Mouse (Mus musculus) cerebellum, adult (tissue): ENCODE measurements around the gene Zfp92.
"Not testable (repeated sequence)": the region's sequence is repeated elsewhere in the genome, so short reads cannot be mapped to it uniquely, and the experiment has no call there.

Source experiments
- ATAC-seq: cut with Nextera tagmentation; 2 replicates; pipeline ENCODE4 v1.9.2; 2017; ENCODE audit warnings: mild to moderate bottlenecking, moderate library complexity, mixed read lengths; ENCODE audit not compliant: insufficient number of reproducible peaks, low FRiP score, low TSS enrichment

Zfp92 gene

GRCm38 (mm10) chrX:73410880-73411517, at the start of gene Zfp92:
Gene Zfp92 (plus strand): TSS chrX:73411096.
- no peak for ATAC-seq

DNA sequence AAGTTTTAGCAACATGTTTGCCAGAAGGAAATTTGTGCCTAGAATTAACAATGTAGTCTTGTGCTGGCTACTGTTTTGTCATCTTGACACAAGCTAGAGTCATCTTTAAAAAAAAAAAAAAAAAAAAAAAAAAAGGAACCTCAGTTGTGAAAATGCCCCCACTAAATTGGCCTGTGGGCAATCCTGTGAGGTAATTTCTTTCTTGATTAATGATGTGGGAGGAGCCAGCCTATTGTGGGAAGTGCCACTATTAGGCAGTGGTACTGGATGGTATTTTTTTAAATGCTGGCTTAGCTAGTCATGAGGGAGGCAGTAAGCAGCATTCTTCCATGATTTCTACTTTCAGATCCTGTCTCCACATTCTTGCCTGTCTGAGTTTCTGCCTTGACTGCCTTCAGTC, 47.6 kb upstream of the Zfp92 start:
- ATAC-seq: no peak

GRCm38 (mm10) chrX:73384419-73384818, 26.5 kb upstream of the Zfp92 start:
- no peak for ATAC-seq

DNA sequence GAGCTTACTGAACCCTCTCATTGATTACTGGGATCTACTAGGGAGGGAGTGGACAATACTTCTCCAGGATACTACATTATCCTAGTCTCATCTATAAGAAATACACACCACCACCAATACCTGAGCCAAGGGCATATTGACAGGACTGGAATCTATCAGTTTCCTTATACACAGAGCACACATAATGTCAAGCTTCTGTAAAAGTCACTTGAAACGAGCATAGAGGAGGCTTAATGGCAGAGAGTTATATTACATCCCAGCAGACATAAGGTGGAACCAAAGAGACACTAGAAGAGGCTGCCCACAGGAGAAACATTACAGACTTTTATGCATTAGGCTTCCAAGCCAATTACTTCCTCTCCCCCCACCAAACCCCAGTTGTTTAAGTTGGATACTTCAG, 26.0 kb upstream of the Zfp92 start:
- no peak for ATAC-seq

DNA sequence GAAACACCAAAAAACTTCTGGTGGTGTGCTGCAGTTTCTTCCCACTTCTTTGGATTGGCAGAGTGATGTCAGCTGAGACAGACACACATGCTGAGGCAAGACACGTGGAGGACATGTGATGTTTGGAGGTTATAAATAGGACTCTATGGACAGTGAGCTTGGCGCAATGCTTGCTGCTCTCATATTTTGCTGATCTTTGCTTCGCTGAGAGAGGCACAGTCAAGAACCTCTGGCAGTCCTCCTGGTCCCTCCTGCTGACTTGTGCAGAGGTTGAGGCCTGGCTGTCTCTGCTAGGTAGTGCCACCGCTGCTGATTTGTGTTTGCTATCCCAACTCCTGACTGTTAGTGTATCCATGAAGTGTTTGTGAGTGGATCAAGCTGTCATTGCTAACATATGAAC, 19.4 kb upstream of the Zfp92 start:
- ATAC-seq: no peak

DNA sequence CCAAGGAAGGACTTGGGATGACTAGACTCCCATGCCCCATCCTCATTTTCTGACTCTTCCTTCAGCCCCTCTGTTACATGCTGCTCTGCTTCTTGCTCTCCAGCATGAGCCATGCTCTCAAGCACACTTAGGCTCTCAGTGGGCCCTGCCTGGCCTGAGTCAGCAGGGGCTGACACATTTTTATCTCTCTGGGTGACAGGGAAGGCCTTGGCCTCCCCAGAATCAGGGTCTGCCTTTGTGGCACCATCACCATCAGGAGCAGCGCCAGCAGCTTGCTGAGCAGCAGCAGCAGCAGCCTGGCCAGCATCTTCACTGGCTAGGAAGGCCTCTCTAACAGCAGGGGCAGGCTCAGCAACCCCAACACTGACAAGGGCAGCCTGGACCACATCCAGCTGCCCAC, 14.4 kb upstream of the Zfp92 start:
- no peak for ATAC-seq

GRCm38 (mm10) chrX:73398636-73399035, 12.3 kb upstream of the Zfp92 start, which contains the start of gene Gm18336:
Gene Gm18336 (minus strand): TSS chrX:73398736.
- not testable (repeated sequence) for ATAC-seq

DNA sequence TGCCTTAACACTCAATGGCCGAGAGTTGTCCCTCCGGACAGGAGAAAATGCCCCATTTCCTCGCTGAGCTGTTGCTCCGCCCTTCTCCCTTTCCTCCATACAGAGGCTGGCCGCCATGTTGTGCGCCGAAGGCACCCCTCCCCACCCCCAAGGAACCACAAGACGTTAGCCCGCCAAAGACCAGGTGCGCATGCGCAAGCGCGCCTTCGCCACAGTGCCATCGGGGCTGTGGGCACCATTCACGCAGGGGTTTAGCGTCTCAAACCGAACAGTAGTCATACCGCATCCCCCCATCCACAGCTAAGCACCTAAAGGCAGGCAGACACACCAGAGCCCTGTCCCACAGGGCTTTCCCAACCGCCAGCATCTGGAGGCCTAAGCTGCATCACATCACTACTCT, 9.9 kb upstream of the Zfp92 start:
- no peak for ATAC-seq

DNA sequence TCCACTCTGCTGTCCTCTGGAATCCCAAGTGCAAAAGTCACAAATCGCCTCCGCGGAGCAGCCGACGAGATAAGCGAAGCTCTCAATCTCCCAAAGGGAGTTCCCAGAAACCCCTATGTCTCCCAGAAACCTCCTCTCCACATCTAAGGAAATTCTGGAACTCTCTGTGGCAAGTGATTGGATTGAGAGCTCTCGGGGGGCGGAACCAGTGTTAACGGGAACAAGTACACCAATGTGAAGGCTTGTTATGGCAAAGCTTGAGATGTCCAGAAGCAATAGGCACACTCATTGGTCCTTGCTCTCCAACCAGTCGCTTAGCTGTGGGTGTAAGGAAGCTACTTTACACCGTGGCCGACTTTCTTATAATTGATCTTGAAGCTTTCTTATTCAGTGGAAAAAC, 9.3 kb upstream of the Zfp92 start:
- ATAC-seq: no peak

DNA sequence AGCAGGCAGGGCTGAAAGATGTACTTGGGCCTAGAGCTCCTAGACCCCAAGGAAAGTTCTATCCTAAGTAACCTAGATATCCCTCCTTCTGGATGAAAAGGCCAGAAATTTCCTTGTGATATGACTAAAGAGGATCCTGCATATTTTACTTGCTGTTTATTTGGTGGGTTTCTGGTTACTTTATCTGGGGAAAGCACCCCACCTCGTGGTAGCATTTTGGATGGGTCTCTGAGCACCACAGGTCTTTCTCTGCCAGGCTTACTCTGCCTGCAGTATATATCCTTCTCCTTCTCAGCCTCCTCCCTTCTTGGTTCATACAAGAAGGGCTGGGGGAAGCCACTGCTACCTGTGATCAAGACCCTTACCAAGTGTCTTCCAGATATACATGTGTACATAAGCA, 1.9 kb downstream of the Zfp92 start:
- no peak for ATAC-seq

- no peak for ATAC-seq
Measured at GRCm38 (mm10) chrX:73430036-73430435, 19.1 kb downstream of the Zfp92 start.

GRCm38 (mm10) chrX:73432850-73433249, 22.0 kb downstream of the Zfp92 start:
- ATAC-seq: no peak

DNA sequence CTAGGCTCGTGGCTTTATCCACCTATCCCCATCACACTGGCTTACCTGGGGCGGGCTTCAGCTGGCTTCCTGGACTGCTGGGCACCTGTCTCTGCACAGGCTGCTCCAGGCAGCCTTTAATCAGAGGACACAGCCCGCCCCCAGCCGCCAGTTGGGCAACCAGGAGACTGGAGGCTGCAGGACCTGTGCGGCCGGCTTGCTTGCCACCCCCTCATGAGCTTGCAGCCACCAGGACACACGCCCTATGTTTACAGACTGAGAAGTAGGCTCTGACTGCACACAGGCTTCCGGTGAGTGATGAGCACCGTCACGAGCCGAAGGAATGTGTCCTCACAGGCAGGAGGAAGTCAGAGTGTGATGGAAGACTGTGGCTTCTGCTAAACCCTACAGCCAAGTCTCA, 24.4 kb downstream of the Zfp92 start, which contains the start of gene Trex2:
Gene Trex2, minus strand, starts transcription at position 93 of the 400 bp plus-strand sequence.
- no peak for ATAC-seq

DNA sequence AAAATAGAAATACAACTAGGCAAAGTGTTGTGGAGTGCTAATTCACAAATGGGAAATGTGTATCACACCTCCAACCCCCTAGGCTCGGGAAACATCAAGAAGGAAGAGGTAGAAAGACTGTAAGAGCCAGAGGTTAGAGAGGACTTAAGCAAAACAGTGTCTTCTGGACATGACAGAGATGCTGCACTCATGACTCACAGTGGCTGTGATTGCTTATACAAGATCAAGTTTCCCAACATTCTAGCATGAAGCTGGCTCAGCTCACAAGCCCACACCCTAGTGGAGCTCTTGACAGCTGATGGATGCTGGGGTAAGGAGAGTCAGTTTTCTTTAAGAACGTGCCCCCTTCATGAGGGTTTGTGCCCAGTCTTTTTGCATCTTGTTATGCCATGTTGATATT, 30.5 kb downstream of the Zfp92 start:
- ATAC-seq: no peak

DNA sequence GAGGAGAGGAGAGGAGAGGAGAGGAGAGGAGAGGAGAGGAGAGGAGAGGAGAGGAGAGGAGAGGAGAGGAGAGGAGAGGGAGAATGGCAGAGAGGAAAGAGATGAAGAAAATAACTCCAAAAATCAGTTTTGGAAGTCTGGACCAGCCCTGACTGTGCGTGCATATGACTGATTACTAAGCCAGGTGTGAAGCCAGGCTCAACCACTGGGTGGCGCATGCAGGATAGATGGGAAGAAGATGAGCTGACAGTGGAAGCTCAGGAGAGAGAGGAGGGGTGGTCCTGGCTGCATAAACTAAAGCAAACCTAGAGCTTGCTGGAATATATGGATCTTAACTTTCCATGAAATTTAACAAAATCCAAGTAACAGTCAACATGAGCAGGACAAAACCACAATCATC, 41.1 kb downstream of the Zfp92 start:
- ATAC-seq: no peak

DNA sequence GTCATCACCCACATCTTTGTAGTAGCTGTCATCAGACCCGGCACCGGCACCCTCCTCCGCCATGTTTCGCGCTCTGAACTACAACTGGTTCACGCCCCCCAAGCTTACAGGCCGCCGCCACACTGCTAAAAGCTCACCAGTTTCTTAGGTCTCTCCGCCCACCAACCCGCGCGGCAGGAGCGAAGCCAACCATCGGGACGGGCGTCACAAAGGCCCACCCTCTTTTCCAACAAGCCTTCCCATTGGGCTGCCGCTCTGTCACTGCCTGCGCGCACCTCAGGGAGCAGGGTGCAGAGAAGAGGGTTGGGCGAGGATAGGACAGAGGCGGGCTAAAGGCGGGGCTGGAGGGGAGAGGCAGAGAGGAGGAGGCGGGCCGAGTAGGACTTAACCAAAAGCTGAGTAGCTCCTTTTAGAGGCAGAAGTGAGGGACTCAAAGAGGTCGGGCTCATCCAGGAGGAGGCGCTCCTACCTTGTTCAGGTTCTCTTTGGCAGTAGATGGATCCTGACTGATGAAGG, 48.0 kb downstream of the Zfp92 start, which contains the start of gene Haus7:
Gene Haus7, minus strand, starts transcription at position 168 of the 516 bp plus-strand sequence.
- peak; percentile 100 for ATAC-seq

- no peak for ATAC-seq
Measured at GRCm38 (mm10) chrX:73460792-73461191, 49.9 kb downstream of the Zfp92 start.

DNA sequence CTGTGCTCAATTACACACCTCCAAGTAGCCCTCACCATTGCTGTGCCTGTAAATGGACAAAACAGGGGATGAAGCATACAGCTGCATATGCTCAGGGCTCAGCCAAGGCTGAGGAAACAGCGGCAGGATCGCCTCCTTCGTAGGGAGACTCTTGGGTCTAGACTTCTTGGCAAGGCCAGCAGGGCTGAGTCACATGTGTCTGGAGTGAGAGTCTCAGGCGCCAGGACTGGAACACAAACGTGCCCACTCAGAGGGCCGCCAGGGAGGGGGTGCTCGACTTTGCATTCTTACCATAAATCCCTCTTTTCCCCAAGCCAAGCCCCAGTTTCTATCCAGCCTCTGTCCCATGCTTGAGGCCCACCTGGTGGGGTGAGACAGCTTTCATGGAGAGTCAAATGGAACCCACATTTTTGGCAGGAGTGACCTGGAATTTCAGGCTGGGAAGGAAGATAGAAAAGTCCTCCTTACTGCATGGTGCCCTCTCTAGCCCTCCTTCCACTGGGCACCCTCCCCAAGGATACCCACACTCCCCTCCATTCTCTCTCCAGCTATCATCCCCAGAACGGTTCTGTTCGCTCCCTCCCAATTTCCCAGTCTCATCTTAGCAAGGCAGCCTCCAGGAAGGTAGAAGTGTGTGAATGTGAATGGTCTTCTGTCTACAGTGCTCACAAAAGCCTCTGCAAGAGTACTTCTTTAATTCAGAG, 54.7 kb downstream of the Zfp92 start:
- ATAC-seq: no peak

DNA sequence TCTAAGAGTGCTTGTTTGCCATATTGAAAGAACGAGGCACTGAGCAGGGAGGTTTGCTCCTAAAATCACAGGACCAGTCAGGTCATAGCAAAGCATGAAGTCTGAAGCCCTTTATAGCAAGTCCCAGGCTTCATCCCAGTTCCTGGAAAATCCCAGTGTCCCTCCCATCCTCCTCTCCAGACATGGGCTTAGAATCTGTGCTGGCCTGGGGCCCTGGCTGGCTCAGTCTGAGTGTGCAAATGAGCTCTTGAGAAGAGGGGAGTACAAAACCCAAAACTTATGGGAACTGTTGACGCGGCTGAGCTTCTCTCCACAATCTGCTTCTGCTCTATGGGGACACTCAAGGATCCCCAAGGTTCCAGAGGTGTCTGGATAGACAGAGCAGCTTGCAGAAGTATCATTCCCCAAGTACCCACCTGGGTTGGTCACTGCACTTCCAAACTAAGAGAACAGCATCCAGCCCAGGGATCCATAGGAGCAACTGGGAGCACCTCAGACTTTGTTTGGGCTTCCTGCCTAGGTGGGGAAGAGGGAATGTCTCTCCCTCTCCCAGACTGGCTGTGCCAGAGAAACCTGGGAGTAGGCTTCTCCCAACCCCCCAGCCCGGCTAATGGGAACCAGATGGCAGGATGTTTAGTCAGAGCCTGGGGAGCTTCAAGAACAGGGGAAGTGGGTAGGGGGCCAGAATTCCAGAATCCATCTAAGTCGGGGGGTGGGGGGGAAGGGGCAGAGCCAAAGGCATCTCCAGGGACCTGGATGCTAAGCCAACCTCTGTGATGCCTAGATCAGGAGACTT, 56.7 kb downstream of the Zfp92 start:
- no peak for ATAC-seq

GRCm38 (mm10) chrX:73468330-73468729, 57.4 kb downstream of the Zfp92 start:
- no peak for ATAC-seq

GRCm38 (mm10) chrX:73468752-73469151, 57.9 kb downstream of the Zfp92 start:
- no peak for ATAC-seq
